Mouse (Mus musculus) T-helper 1 cell (primary cell): ENCODE measurements around the gene Adamtsl4.
"Not testable (repeated sequence)": the region's sequence is repeated elsewhere in the genome, so short reads cannot be mapped to it uniquely, and the experiment has no call there.

Source experiments
- in situ Hi-C: fragments of 300-600 bp; cut with MboI, MseI; formaldehyde crosslinking; loops from one replicate; pipeline ENCODE4 v1.15.1; 2025; ENCODE audit warnings: high pct_unique_total_duplicates

Gene Adamtsl4

GRCm38 (mm10) chr3:95676745-95677419 is 10.8 kb downstream of the Adamtsl4 start:
- in situ Hi-C loops: no loop called here

- in situ Hi-C loops: no loop called here
Measured at GRCm38 (mm10) chr3:95675301-95676092, 12.2 kb downstream of the Adamtsl4 start.

GRCm38 (mm10) chr3:95674812-95675211 is 12.9 kb downstream of the Adamtsl4 start:
- in situ Hi-C loops: no loop called here

GRCm38 (mm10) chr3:95674236-95674635 is 13.5 kb downstream of the Adamtsl4 start:
- in situ Hi-C loops: no loop called here

GRCm38 (mm10) chr3:95673707-95674211 is 14.0 kb downstream of the Adamtsl4 start:
- in situ Hi-C loops: no loop called here

- in situ Hi-C loops: no loop called here
Measured at GRCm38 (mm10) chr3:95672861-95673706, 14.6 kb downstream of the Adamtsl4 start.

GRCm38 (mm10) chr3:95672461-95672860 is 15.3 kb downstream of the Adamtsl4 start:
- in situ Hi-C loops: no loop called here

- in situ Hi-C loops: no loop called here
Measured at GRCm38 (mm10) chr3:95671201-95671600, 16.5 kb downstream of the Adamtsl4 start.

- in situ Hi-C loops: not testable (repeated sequence)
Measured at GRCm38 (mm10) chr3:95670419-95670818, 17.3 kb downstream of the Adamtsl4 start.

- in situ Hi-C loops: no loop called here
Measured at GRCm38 (mm10) chr3:95669309-95669665, 18.4 kb downstream of the Adamtsl4 start.

- in situ Hi-C loops: no loop called here
Measured at GRCm38 (mm10) chr3:95668589-95669308, 19.0 kb downstream of the Adamtsl4 start.

- in situ Hi-C loops: no loop called here
Measured at GRCm38 (mm10) chr3:95668026-95668425, 19.7 kb downstream of the Adamtsl4 start.

GRCm38 (mm10) chr3:95667521-95667920 is 20.2 kb downstream of the Adamtsl4 start:
- in situ Hi-C loops: no loop called here

- in situ Hi-C loops: no loop called here
Measured at GRCm38 (mm10) chr3:95666124-95666844, 21.4 kb downstream of the Adamtsl4 start.

- in situ Hi-C loops: no loop called here
Measured at GRCm38 (mm10) chr3:95664940-95665352, 22.8 kb downstream of the Adamtsl4 start.

- in situ Hi-C loops: no loop called here
Measured at GRCm38 (mm10) chr3:95663969-95664608, 23.6 kb downstream of the Adamtsl4 start.

GRCm38 (mm10) chr3:95663486-95663885 is 24.2 kb downstream of the Adamtsl4 start:
- in situ Hi-C loops: no loop called here

- in situ Hi-C loops: no loop called here
Measured at GRCm38 (mm10) chr3:95662724-95663449, 24.8 kb downstream of the Adamtsl4 start.

- in situ Hi-C loops: no loop called here
Measured at GRCm38 (mm10) chr3:95661945-95662715, 25.6 kb downstream of the Adamtsl4 start.
